Mouse (Mus musculus) kidney, adult 11 months (tissue): ENCODE results near the gene Cfap69.
"Not testable (repeated sequence)": the region's sequence is repeated elsewhere in the genome, so short reads cannot be mapped to it uniquely, and the experiment has no call there.

Experiments used
- DNase-seq: peaks from one replicate; pipeline ENCODE4 v3.0.0; 2022

Cfap69 gene

DNA sequence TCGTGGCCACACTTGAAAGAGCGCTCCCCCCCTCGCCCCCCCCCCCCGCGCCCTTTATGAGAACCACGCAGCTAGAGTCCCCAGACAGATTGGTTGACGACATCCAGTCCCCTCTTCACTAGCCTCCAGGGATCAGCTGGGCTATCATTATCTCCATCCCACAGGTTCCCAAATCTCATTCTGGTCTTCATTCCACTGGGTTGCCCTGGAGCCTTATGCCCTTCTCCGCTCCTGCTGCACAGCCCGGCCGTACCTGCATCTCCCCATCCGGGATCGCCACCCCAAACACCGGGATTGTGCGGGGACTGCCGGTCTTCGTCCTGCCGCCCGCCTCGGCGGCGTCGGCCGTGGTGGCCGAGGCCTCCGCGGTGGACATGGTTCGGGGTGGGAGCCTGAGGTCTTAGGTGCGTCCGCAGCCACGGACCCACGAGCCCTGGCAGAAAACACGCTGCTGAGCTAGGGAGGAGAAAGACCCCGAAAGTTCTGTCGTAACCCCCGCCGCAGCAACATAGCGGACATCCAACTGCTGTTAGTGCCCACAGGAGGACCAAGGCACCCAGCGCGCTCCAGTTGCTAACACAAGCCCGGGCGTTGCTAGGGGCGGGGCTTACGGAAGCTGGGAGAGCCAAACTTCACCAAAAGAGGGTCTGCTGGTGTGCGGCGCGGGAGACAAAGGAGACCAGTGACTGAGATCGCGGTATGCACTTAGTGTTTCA, at the start of gene Cfap69:
TSS of gene Cfap69 (minus strand) at position 585 of the 716 bp plus-strand sequence.
- DNase-seq = peak; percentile 61

DNA sequence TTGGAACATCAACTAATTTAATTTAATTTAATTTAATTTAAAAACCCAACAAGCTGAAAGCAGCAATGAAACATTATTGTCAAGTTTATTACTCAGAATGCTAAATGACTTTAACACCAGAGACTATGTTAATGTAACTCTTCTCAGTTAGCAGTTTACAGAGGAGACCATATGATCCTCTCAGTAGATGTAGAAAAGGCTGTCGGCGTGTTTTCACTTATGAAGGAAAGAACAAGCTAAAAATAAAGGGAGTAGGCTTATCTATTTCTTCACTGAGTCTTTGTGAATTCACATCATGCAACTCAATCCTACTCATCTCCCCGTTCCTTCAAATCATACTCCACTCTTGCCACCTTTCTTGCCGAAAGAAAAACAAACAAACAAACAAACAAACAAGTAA, 47.0 kb upstream of the Cfap69 start:
- no peak for DNase-seq

DNA sequence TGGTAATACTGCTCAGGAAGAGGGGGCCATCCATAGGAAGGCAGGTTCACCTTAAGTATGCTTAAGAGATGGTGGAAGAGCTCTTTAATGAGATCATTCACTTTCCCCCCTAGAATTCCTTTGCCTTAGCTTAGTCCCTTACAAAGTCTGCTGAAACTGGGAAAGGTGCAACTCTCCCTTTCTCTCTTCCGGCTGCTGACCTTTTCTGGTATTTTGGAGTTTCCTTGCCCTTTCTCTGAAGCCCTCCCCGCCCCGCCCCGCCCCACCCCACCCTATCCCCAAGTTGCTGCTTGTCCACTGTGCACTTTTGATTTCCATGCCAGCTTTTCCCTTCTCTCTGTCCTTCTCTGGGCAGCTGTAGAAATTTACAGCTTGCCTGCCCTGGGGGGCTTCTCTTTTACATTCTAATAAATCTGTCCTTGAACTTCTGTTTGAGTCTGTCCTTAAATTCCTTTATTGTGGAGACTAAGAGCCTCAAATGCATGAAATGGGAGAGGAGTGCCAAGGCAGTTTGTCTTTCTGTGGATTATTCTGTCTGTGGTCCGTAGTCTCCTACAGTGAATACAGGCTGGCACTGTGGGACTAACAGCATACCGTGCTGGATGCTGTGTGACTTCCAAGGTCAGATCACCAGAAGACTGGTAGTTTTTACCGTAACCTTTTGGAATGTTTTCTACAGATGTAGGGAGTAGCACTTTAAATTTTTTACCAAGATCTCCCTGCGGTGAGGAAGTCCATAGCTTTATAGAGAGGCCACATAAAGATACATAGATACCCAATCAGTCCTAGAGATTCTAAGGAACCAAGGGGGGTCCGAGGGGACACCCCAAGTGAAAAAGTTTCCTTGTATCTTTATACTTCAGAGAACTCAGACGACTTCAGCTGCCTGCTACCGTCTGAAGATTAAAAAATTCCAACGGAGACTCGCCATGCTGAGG, 43.6 kb upstream of the Cfap69 start:
- DNase-seq = no peak

DNA sequence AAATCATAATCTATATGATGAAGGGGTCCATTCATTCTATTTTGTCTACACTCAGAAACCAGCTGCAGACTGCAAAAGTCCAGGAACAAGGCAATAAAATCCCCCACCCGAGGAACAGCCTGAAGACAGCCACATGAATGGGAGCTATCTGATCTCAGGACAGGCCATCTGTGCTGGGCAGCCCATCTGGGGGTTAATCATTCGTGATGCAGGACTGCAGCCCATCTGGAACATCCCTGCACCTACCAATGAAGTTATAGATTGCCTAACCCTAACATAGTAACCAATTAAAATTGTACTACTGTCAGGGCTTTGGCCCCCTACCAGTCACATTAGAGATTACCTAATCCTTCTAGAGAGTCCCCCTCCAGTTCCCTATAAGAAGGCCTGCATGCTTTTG, 41.0 kb upstream of the Cfap69 start:
- no peak for DNase-seq

DNA sequence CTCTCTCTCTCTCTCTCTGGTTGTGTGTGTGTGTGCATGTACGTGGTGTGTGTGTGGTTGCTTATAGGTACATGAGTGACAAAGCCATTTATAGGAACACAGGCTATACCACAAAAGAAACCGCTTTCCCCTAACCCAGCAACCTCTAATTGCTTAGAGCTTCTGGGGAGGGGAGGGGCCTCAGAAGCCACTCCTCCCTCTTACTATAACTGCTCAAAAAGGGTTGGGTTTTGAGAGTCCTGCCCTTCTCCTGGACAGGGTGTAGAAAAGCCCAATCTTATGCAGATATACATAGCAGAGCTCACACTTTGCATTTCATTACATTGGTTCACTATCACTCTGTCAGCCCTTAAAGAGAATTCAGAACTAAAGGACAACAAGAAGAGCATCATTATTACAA, 36.3 kb upstream of the Cfap69 start:
- no peak for DNase-seq

DNA sequence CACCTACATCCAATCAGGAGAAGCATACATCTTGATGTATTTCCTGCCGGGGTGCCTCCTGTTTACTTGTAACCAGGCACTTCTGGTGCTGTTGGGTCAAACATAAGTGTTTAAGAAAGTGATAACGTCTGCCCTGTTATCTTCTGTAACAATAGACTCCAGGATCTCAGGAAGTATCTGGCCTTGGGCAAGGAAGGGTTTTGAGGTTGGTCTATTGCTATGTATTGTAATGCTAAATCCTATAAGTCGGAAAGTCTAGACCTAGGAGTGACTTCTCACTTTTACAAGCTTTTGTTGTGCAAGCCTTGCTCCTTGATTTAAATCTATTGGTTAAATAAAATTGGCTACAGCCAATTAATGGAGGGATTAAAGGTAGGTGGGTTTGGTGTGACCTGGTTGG, 34.8 kb upstream of the Cfap69 start:
- no peak for DNase-seq

DNA sequence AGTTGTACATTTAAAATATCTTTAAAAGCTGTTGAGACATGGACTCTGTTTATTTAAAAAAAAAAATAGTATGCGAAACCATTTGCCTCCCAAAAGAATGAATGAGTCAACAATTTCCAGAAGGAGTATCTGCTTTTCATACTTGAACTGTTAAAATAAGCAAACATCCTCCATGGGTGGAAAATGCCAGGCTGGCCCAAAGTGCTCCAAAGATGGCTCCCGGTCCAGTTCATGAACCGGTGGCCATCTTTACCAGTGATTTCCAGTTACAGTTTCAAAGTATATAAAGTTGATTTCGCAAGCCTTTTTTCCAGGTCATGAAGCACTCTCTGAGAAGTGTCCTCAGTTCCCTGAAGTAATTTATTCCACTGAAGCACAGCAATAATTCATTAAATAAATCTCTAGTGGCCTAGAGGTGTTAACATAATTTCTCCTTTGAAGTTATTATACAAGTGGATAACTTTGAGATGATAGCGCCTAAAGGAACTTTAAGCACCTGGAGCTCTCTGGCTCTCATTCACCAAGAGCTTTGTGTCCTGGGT, 31.4 kb upstream of the Cfap69 start:
- DNase-seq = no peak

DNA sequence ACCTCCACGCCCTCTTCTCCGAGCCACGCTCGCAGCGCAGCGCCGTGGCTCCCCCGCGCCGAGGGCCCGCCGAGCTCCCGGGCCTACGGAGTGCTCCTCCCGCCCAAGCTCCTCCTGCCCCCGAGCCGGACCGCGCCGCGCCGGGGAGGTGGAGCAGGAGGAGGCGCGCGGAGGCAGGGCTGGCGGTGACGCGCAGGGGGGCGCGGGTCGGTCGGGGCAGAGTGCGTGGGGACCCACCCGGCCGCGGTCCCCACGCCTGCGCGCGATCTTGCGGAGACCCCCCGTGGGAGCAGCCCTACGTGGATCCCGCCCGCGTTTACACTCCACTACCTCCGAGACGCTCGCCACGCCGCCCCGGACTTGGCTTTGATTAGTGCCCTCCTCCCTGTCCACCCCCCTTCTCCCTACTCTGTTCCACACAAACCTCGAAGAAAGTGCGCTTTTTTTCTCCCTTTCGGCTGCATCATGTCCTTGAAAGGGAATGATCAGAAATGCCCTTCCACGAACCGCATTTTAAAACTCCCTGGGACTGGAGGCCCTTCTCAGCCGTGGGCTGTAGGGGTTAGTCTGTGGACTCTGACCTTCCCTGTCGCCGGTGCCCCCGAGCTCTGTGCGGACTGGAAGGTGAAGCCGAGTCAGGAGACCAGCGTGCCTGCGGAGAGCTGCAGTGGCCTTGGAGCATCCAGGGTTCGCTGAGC, 30.1 kb upstream of the Cfap69 start, which contains the start of gene Steap2:
TSS of gene Steap2 (minus strand) at position 623 of the 698 bp plus-strand sequence.
- DNase-seq = peak; percentile 82

DNA sequence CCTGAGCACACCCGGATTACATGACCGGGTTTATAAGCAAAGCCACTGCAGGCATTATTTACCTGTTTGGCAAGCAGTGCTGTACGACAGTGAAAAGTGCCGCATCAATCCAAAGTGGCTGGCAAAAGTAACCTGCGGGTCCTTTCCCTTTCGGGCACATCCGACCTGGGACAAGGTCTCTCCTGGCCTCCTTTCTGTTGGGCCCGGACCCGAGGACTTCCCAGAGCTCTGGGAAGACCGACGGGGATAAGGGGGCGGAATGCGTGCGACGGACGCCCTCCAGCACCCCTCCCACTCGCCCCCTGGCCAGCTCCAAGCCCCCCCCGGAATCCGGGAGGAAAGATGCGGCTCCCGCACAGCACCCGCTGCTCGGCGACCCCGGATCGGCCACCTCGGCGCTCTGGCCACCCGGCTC, 29.5 kb upstream of the Cfap69 start:
- DNase-seq = no peak

DNA sequence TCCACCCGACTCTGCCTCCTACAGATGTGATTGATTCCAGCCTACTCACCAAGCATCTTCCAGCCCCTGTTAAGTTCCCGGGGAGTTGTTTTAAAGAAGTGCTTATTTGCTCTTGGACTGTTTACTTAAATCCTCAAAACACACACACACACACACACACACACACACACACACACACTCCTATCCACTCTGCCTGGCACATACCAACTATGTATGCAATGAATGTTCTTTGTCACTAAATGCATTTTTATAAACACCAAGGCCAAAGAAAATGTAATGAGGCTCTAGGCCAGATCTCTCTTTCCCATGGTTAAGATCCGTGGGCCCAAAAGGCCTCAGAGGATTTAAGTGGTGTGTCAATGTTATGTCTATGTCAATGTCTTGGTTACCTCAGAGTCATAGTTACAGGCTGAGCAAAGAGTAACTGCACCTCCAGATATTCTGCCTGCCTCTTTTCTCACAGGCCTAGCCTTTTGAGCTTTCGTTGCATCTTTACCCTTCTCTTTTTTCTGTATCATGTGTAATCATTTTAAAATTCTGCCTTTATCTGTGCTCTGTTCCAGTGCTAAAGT, 28.2 kb upstream of the Cfap69 start:
- DNase-seq = no peak

DNA sequence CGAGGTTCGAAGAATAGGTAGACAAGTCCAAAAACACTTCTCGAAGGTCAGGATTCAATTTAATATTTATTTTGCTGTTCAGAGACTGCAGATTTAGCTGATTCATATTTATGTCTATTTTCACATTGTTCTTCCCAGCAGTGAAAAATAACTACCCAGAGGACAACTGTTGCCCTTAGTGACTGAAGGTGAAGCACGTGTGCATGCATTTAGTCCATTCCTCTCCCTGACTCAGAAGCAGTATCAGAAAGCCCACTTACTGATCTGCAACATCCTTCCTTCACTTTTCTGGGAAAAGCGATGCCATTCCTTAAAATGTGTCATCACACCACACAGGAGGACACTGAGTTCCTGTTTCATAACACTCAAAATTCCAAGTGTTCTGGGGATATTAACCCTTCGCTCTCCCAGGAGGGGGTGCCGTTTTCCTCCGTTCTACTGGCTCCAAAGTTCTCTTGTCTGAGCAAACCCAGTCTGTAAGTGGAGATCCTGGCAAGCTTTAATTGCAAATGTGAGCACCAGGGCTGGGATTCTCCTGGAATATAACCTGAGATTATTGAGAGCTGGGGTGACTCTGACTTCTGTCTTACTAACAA, 25.0 kb upstream of the Cfap69 start:
- no peak for DNase-seq

DNA sequence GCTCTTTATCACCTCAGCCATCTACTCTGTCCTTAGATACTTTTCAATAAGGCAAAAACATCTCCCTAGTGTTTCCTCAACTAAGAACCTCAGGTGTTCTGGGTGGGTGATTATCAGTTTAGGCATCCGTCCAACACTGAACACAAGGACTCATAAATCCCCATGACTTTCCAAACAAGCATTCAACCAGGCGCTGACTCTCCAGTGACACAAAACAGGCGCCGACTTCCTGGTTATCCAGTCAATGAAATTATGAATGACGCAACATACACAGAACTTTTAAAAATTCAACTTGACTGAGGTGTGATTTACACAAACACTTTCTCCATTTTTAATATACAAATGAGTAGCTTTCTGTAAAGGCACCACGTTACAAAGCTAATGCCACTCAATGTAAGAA, 24.2 kb upstream of the Cfap69 start:
- DNase-seq = no peak

DNA sequence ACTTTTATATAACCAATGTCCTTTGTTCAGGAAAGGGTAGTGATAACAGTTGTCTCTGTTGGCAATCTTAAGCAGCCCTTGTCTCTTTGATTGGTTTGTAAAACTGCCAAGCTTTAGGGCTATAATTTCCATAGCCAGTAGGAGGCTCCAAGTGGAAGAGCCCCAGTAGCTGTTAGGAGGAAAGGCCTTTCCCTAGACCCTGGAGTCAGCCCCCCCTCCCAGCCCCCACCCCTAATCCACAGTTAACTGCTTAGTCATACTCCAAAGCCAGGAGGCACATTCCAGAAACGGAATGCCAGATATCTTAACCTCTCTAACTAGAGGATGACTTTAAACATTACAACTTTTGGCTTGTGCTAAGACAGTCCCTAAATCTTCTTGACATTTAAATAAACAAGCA, 22.9 kb upstream of the Cfap69 start:
- DNase-seq = no peak

DNA sequence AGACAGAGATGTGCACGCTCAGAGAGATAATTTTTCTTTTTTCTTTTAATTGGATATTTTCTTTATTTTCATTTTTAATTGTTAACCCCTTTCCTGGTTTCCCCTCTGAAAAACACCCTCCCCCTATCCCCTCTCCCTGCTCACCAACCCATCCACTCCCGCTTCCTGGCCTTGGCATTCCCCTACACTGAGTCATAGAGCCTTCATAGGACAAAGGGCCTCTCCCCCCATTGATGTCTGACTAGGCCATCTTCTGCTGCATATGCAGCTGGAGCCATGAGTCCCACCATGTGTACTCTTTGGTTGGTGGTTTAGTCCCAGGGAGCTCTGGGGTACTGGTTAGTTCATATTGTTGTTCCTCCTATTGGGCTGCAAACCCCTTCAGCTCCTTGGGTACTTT, 20.9 kb upstream of the Cfap69 start:
- DNase-seq = not testable (repeated sequence)

DNA sequence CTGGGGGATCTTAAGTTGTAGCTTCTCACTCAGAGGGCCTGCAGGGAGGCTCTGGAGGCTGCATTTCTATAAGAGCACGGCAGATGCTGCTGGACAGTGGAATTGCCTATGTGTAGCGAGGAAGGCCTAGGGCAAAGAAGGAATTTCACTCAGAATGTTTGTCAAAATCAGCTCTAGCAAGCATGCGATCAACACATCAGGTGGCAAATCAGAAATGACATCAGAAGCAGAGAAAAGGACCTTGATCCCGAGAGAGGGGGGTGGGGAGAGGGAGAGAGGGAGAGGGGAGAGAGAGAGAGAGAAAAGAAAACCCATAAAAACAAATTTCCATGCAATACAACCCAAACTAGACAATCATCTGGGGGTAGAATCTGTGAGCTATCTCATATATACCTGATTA, 19.3 kb upstream of the Cfap69 start:
- no peak for DNase-seq

DNA sequence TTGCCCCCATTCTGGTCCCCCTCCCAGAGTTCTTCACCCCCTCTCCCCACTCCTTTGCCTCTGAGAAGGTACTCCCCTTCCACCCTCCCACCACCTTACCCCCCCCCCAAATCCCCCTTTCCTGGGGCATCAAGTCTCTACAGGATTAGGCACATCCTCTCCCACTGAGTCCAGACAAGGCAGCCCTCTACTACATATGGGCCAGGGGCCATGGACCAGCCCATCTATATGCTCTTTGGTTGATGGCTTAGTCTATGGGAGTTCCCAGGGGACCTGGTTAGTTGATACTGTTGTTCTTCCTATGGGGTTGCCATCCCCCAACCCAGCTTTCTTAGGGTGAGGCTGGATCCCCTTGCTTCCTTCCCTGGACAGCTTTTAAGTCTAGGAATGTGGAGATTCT, 15.4 kb upstream of the Cfap69 start:
- DNase-seq = no peak

DNA sequence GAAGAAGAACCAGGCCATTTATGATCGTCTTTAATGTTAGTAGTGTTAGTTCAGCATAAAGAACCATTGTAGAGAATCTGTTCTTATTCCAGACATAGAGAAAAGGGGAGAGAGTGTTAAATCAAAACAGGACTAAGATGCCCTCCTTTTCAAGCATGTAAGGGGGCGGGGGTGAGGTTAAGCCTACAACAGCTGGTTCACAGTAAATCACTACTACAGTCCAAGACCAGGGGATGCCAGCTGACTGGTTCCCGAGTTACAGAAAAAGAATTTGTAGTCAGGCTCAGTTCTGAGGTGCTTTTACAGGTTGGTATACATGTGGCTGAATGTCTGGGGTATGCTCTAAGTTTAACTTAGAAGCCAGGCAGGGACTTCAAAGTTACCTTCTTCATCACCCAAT, 12.0 kb upstream of the Cfap69 start:
- DNase-seq = no peak

DNA sequence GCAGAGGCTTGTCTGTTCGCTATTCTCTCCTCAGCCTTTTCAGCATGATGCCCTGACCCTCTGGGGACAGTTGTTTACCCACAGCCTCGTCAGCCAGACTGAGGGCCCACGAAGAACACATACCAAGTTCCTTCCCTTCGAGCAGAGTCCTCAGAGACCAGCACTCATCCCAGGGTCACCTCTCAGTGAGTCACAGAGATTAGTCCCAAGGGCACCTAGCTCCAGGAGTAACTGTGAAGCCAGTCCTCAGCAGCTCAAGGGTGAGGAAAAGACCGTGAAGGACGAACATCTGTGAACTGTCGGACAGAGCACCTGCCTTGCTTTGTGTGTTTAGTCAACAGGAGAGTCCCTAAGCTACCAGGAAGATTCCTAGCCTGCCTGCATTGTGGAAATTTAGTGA, 4.9 kb upstream of the Cfap69 start:
- no peak for DNase-seq

DNA sequence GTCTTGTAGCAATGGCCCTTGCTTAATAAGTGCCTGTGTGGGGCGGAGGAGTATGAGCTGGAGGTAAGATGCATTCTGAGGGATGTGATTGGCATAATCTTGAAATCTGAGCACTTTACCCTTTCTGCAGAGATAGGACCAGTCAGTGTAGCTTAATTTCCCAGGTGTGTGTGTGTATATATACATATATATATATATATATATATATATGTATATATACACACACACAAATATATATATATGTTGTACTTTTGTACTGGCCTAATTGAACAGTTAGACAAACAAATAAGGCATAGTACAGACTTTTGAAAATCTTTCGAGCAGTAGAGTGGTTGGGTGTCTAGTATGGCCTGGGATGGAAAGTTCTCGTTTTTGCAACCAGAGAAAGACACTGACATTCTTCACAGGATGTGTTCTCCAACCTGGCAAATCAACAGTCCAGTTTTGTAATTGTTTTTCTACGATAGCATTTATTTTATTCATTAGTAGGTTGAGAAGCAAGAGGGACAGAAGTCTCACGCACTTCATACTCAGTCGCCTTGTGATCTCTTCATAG, 410 bp upstream of the Cfap69 start:
- DNase-seq = no peak

DNA sequence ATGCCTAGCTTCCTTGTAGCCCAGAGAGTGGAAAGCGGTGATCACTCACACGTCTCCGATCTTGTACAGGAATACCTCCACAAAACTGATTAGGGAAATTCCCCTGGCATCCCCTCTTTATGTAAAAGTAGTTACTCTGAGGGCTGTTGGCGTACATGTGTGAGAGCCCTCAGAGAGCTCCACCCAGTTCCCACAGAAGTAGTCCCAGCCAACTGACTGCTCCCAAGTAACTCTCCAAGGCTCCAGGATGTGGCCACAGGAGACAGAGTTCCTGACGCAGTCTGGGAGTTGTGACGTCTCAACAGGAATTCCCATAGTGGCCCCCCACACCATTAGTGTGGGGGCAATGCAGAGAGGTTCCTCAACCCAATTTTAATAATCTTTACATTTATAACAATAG, 982 bp downstream of the Cfap69 start:
- no peak for DNase-seq

DNA sequence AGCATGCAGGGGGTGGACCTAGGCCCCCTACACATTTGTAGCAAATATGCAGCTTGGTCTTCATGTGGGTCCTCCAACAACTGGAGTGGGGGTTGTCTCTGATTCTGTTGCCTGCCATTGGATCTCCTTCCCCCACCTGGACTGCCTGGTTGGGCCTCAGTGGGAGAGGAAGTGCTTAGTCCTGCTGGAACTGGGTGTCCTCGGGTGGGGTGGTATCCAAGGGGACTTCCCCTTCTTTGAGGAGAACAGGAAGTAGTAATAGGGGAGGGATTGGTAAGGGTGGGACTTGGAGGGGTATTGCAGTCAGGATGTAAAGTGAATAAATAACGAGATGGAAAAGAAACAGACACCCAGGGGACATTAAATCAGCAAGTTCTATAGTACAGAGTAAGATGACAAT, 5.4 kb downstream of the Cfap69 start:
- no peak for DNase-seq

DNA sequence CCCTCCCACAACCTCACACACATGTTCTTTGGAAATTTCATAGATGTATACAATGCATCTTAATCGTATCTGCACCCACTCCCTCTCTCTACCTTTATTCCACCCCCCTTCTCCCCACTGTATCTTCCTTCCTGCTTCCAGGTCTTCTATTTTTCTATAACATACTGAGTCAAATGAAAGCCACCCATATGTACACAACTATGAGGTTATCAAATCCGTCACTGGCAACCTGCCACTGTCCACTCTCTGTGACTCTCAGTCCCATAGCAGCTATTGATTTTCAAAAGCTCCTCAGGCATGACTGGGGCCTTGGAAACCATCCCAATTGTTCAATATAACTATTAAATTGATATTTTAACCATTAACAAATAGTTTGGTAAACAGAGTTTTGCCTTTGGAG, 6.1 kb downstream of the Cfap69 start:
- no peak for DNase-seq
